Mouse (Mus musculus) thymus, adult 18-20 months (tissue): ENCODE data around the gene Cfap61.

Experiments used
- DNase-seq, 2 experiments: peaks; one replicate each; pipeline ENCODE4 v3.0.0; 2022; ENCODE audit warnings: mixed read lengths in 2 of 2

Cfap61 gene

GRCm38 (mm10) chr2:146022846-146023245 lies 88.3 kb downstream of the Cfap61 start:
- no peak for DNase-seq

- DNase-seq: no peak
Observed at GRCm38 (mm10) chr2:146043640-146044039, 109.1 kb downstream of the Cfap61 start.

GRCm38 (mm10) chr2:146044926-146045890 lies 110.6 kb downstream of the Cfap61 start:
- DNase-seq: no peak

GRCm38 (mm10) chr2:146047691-146048090 lies 113.1 kb downstream of the Cfap61 start:
- DNase-seq: no peak

GRCm38 (mm10) chr2:146048221-146048829 lies 113.7 kb downstream of the Cfap61 start:
- DNase-seq: no peak

- no peak for DNase-seq
Observed at GRCm38 (mm10) chr2:146049339-146049738, 114.8 kb downstream of the Cfap61 start.

GRCm38 (mm10) chr2:146050069-146050468 lies 115.5 kb downstream of the Cfap61 start:
- no peak for DNase-seq

GRCm38 (mm10) chr2:146051334-146051733 lies 116.8 kb downstream of the Cfap61 start:
- DNase-seq: no peak

GRCm38 (mm10) chr2:146057123-146057522 lies 122.5 kb downstream of the Cfap61 start:
- no peak for DNase-seq

- no peak for DNase-seq
Observed at GRCm38 (mm10) chr2:146058791-146059190, 124.2 kb downstream of the Cfap61 start.

- DNase-seq: no peak
Observed at GRCm38 (mm10) chr2:146061421-146062300, 127.1 kb downstream of the Cfap61 start.

GRCm38 (mm10) chr2:146062330-146063092 lies 127.9 kb downstream of the Cfap61 start:
- DNase-seq: no peak

- DNase-seq: no peak
Observed at GRCm38 (mm10) chr2:146063093-146064074, 128.8 kb downstream of the Cfap61 start.

- DNase-seq: no peak
Observed at GRCm38 (mm10) chr2:146067364-146067763, 132.8 kb downstream of the Cfap61 start.

GRCm38 (mm10) chr2:146073300-146073699 lies 138.7 kb downstream of the Cfap61 start:
- no peak for DNase-seq

GRCm38 (mm10) chr2:146077117-146077516 lies 142.5 kb downstream of the Cfap61 start:
- DNase-seq: no peak

- DNase-seq: no peak
Observed at GRCm38 (mm10) chr2:146080282-146080681, 145.7 kb downstream of the Cfap61 start.

GRCm38 (mm10) chr2:146083326-146083871 lies 148.8 kb downstream of the Cfap61 start:
- no peak for DNase-seq

GRCm38 (mm10) chr2:146087411-146087810 lies 152.8 kb downstream of the Cfap61 start:
- DNase-seq: no peak

GRCm38 (mm10) chr2:146089157-146089692 lies 154.6 kb downstream of the Cfap61 start:
- DNase-seq: no peak
